Mouse (Mus musculus) CD4-positive, CD25-positive, alpha-beta regulatory T cell, adult 4 months (primary cell): ENCODE data around the gene Dlg2. TPM values are rescaled to one million over a fixed set of nuclear protein-coding genes. Genes with fewer than 3 reads are reported as not detected.

Experiments
- ATAC-seq: one replicate; pipeline ENCODE4 v1.8.0; 2017
- polyA plus RNA-seq, 2 experiments: library from polyadenylated mRNA; unstranded; fragments of 100-300 nt; shearing (Covaris generic); gene quantifications; one replicate each; pipeline ENCODE4 v1.2.1; 2017

The Dlg2 gene
- polyA plus RNA-seq, 2 experiments from 2014 or later = 0.50 to 0.86 TPM

- ATAC-seq = no peak
These were observed 1466.8 kb downstream of the Dlg2 start for GRCm38 (mm10) chr7:91943224-91943623.

GRCm38 (mm10) chr7:91955584-91955983 is 1479.1 kb downstream of the Dlg2 start:
- no peak for ATAC-seq

- ATAC-seq = no peak
These were observed 1486.5 kb downstream of the Dlg2 start for GRCm38 (mm10) chr7:91962956-91963355.

GRCm38 (mm10) chr7:91972970-91973369 is 1496.5 kb downstream of the Dlg2 start:
- ATAC-seq = no peak

- no peak for ATAC-seq
These were observed 1527.4 kb downstream of the Dlg2 start for GRCm38 (mm10) chr7:92003769-92004455.

- no peak for ATAC-seq
These were observed 1529.4 kb downstream of the Dlg2 start for GRCm38 (mm10) chr7:92005681-92006425.

GRCm38 (mm10) chr7:92008702-92009101 is 1532.2 kb downstream of the Dlg2 start:
- ATAC-seq = no peak

- ATAC-seq = no peak
These were observed 1548.5 kb downstream of the Dlg2 start for GRCm38 (mm10) chr7:92024928-92025327.

GRCm38 (mm10) chr7:92025465-92026056 is 1549.1 kb downstream of the Dlg2 start:
- no peak for ATAC-seq

GRCm38 (mm10) chr7:92027049-92027448 is 1550.6 kb downstream of the Dlg2 start:
- no peak for ATAC-seq

GRCm38 (mm10) chr7:92034256-92034655 is 1557.8 kb downstream of the Dlg2 start:
- ATAC-seq = no peak

GRCm38 (mm10) chr7:92040187-92040586 is 1563.7 kb downstream of the Dlg2 start:
- no peak for ATAC-seq

GRCm38 (mm10) chr7:92040785-92041411 is 1564.4 kb downstream of the Dlg2 start:
- ATAC-seq = no peak

GRCm38 (mm10) chr7:92044966-92045365 is 1568.5 kb downstream of the Dlg2 start:
- ATAC-seq = no peak

GRCm38 (mm10) chr7:92047271-92047670 is 1570.8 kb downstream of the Dlg2 start:
- ATAC-seq = no peak

GRCm38 (mm10) chr7:92048876-92049275 is 1572.4 kb downstream of the Dlg2 start:
- ATAC-seq = no peak

GRCm38 (mm10) chr7:92066851-92067250 is 1590.4 kb downstream of the Dlg2 start:
- ATAC-seq = no peak

GRCm38 (mm10) chr7:92087429-92087828 is 1611.0 kb downstream of the Dlg2 start:
- no peak for ATAC-seq

GRCm38 (mm10) chr7:92093860-92094259 is 1617.4 kb downstream of the Dlg2 start:
- peak; percentile 39 for ATAC-seq

- ATAC-seq = no peak
These were observed 1618.7 kb downstream of the Dlg2 start for GRCm38 (mm10) chr7:92095198-92095597.

GRCm38 (mm10) chr7:92100847-92101246 is 1624.4 kb downstream of the Dlg2 start:
- no peak for ATAC-seq

- ATAC-seq = peak; percentile 54
These were observed 1626.5 kb downstream of the Dlg2 start for GRCm38 (mm10) chr7:92102892-92103543.

GRCm38 (mm10) chr7:92105477-92105876 is 1629.0 kb downstream of the Dlg2 start:
- no peak for ATAC-seq
